Comparison of ENCODE assay signal across 8 mouse cellular contexts in genomic region chr19:45235766-45236362, GRCm38 (mm10). TPM values are rescaled to one million over a fixed set of nuclear protein-coding genes. Genes with fewer than 3 reads are reported as not detected.
A peak's percentile ranks its signal among the peaks of the same experiment; 100 is the strongest.
DNase-seq lines count a peak whose midpoint lies in the region; ATAC-seq and TF ChIP-seq lines count a peak whose summit lies in the region.
"Had no signal": no experiment of that assay in that cellular context is flagged by ENCODE, and none has a peak within 500 bp of the region (broad histone marks: within the 10 kb centered on the region; RNA-seq: fewer than 3 reads in every experiment).

Gene Lbx1, minus strand, starts transcription at chr19:45235812.

- no peak within 1 kb of the TSS for H3K27ac ChIP-seq in liver, embryonic 12.5 days

- no peak for TF ChIP-seq CTCF in E14TG2a.4 (conservative IDR thresholded peaks at IDR 0.05; ENCODE audit: low read length)
- no peak for TF ChIP-seq CTCF in G1E (IDR thresholded peaks at IDR 0.05; ENCODE audit: low read depth, low read length)

- ATAC-seq in G1E (ENCODE audit: extremely low read depth, insufficient number of reproducible peaks, low FRiP score, poor library complexity, severe bottlenecking) = no peak
- ATAC-seq in liver, embryonic 12.5 days = no peak

- H3K4me3 ChIP-seq in E14TG2a.4 (replicated peaks; ENCODE audit: low read length) (peak within 1 kb of the TSS; percentile 79), G1E (ENCODE audit: low read depth, low read length) (peak within 1 kb of the TSS; percentile 33; the same call in 1 of the 2 replicates)
- peak within 1 kb of the TSS; percentile 31 for H3K4me3 ChIP-seq in liver, embryonic 12.5 days

- peaks cover 96% of the 10 kb centered on the region for H3K27me3 ChIP-seq in E14TG2a.4 (ENCODE audit: insufficient read depth, low read length)
- peaks cover 45% of the 10 kb centered on the region for H3K27me3 ChIP-seq in G1E (ENCODE audit: insufficient read depth, low read length)
- H3K27me3 ChIP-seq in liver, embryonic 12.5 days (replicated peaks) = peaks cover 99% of the 10 kb centered on the region

- peak within 1 kb of the TSS; percentile 57 for H3K4me2 ChIP-seq in liver, embryonic 12.5 days

- no peak within 1 kb of the TSS for H3K9ac ChIP-seq in liver, embryonic 12.5 days

- intact Hi-C loops in gastrocnemius, postnatal 14 days (cut with DNase I; ENCODE audit: low total_unique reads) = no loop called here
- intact Hi-C loops in left cerebral cortex, postnatal 25 days (cut with DNase I) = no loop called here

- no peak for DNase-seq in G1E (ENCODE audit: low spot score)
- DNase-seq in gastrocnemius, postnatal 14 days = peak; percentile 37
- DNase-seq in left cerebral cortex, postnatal 25 days (ENCODE audit: low spot score in 2 of 2) = no peak
- DNase-seq in cerebellum, postnatal 14 days = no peak
- DNase-seq in lung, postnatal 36 days = no peak

- peaks cover 18% of the 10 kb centered on the region for H3K9me3 ChIP-seq in E14TG2a.4 (ENCODE audit: low read length)
- H3K9me3 ChIP-seq in G1E (replicated peaks) = peaks cover 51% of the 10 kb centered on the region
- H3K9me3 ChIP-seq in liver, embryonic 12.5 days (replicated peaks) = no peaks in the 10 kb centered on the region

- H3K36me3 ChIP-seq in E14TG2a.4 (ENCODE audit: insufficient read depth, low read length) = no peaks in the 10 kb centered on the region
- H3K36me3 ChIP-seq in G1E (replicated peaks) = no peaks in the 10 kb centered on the region
- H3K36me3 ChIP-seq in liver, embryonic 12.5 days = no peaks in the 10 kb centered on the region

- H3K4me1 ChIP-seq in E14TG2a.4 (replicated peaks; ENCODE audit: low read depth, low read length) (peaks cover 38% of the 10 kb centered on the region), G1E (ENCODE audit: insufficient read depth, low read depth, low read length) (no peaks in the 10 kb centered on the region)
- H3K4me1 ChIP-seq in liver, embryonic 12.5 days = peaks cover 32% of the 10 kb centered on the region

- WGBS in liver, embryonic 12.5 days (ENCODE audit: insufficient replicate concordance) = 2% methylated on average over 30 of the region's 30 CpGs

RNA-seq across cellular contexts. Expression of gene Lbx1, which starts in this region (rescaled TPM):
- not detected in 2 replicates for total RNA-seq in G1E (2014; fragmentation: Nextera tagmentation)
- 0.06 TPM in 1 of 2 replicates, not detected in the other for total RNA-seq in G1E (2017)
- not detected in 2 replicates for polyA plus RNA-seq in G1E (2012)
- total RNA-seq in gastrocnemius, postnatal 14 days (2021) = 10 to 100 TPM; 32.2 to 38.1 TPM
- 0.07 and 0.08 TPM in 2 replicates for polyA plus RNA-seq in liver, embryonic 12.5 days (2016; fragmentation: Nextera tagmentation; extraction: Ambion mirVana)
- not detected for total RNA-seq in left cerebral cortex, postnatal 25 days (2021)
- total RNA-seq: common myeloid progenitor, adult 5-6 weeks had no signal

Comparison
In these comparisons a context has a peak if more than half of its experiments do, and no peak if none do; other contexts are left out.
1. RNA of gene Lbx1 (total RNA-seq): 32.2 to 38.1 TPM in gastrocnemius, postnatal 14 days; not detected in left cerebral cortex, postnatal 25 days and 0.06 TPM in G1E; every median in the first group is over 10 times any median in the second.
2. Peak in every context shown above with its lines, with median percentiles within 50 percentile points of each other: H3K4me3 ChIP-seq.